Mouse (Mus musculus) adrenal gland, postnatal 36 days (tissue): ENCODE measurements around the gene Ttc37. TPM values are rescaled to one million over a fixed set of nuclear protein-coding genes. Genes with fewer than 3 reads are reported as not detected.

Source experiments
- DNase-seq, 2 experiments: peaks; one replicate each; pipeline ENCODE4 v3.0.0; 2021; ENCODE audit warnings: mixed read lengths in 1 of 2
- total RNA-seq, 2 experiments: library from RNA; stranded (reverse); gene quantifications; 2 replicates each; pipeline ENCODE4 v1.2.3; 2021

Gene Ttc37
- total RNA-seq, 2 experiments from 2014 or later, result 27.1 to 29.2 TPM

GRCm38 (mm10) chr13:76157508-76157907 is 59.0 kb downstream of the Ttc37 start:
- no peak for DNase-seq

GRCm38 (mm10) chr13:76160587-76160986 is 62.1 kb downstream of the Ttc37 start:
- DNase-seq, result no peak

- no peak for DNase-seq
Observed at GRCm38 (mm10) chr13:76174297-76174696, 75.8 kb downstream of the Ttc37 start.

- DNase-seq, result no peak
Observed at GRCm38 (mm10) chr13:76178700-76179099, 80.2 kb downstream of the Ttc37 start.

GRCm38 (mm10) chr13:76187651-76188050 is 89.1 kb downstream of the Ttc37 start:
- no peak for DNase-seq

- no peak for DNase-seq
Observed at GRCm38 (mm10) chr13:76189190-76189589, 90.7 kb downstream of the Ttc37 start.

GRCm38 (mm10) chr13:76190273-76190672 is 91.7 kb downstream of the Ttc37 start:
- no peak for DNase-seq

- DNase-seq, result no peak
Observed at GRCm38 (mm10) chr13:76194937-76195336, 96.4 kb downstream of the Ttc37 start.

GRCm38 (mm10) chr13:76195431-76196138 is 97.1 kb downstream of the Ttc37 start:
- DNase-seq, result no peak

- no peak for DNase-seq
Observed at GRCm38 (mm10) chr13:76197297-76197848, 98.8 kb downstream of the Ttc37 start.

GRCm38 (mm10) chr13:76199943-76200342 is 101.4 kb downstream of the Ttc37 start:
- DNase-seq, result no peak

GRCm38 (mm10) chr13:76214928-76215327 is 116.4 kb downstream of the Ttc37 start:
- no peak for DNase-seq

GRCm38 (mm10) chr13:76215397-76215796 is 116.9 kb downstream of the Ttc37 start:
- peak in 1 of 2 experiments; percentile 3 for DNase-seq

Other genes with a start within 250 kb of the Ttc37 start
- gene Rhobtb3, start 154.8 kb upstream of the Ttc37 start, total RNA-seq, result 1 to 10 TPM; 8.2 to 8.8 TPM
- not detected for gene Spata9, start 131.6 kb upstream of the Ttc37 start, total RNA-seq
- gene Rfesd, start 80.0 kb upstream of the Ttc37 start, total RNA-seq, result 10 to 100 TPM; 19.0 to 24.4 TPM
- gene Gpr150, start 41.7 kb upstream of the Ttc37 start, total RNA-seq, result not detected
- gene Arsk, start 74 bp upstream of the Ttc37 start, total RNA-seq, result 10 to 100 TPM in 1 of 2 experiments, 1 to 10 TPM in 1; 7.5 to 11.1 TPM
- gene Fam81b, start 206.3 kb downstream of the Ttc37 start, total RNA-seq, result not detected